Mouse (Mus musculus): ENCODE results near the gene Sertad2.

Sertad2 gene

GRCm38 (mm10) chr11:20680781-20681180 lies 137.7 kb downstream of the Sertad2 start:
- DNase-seq (ENCODE audit: low spot score in 2 of 2): no peak

DNA sequence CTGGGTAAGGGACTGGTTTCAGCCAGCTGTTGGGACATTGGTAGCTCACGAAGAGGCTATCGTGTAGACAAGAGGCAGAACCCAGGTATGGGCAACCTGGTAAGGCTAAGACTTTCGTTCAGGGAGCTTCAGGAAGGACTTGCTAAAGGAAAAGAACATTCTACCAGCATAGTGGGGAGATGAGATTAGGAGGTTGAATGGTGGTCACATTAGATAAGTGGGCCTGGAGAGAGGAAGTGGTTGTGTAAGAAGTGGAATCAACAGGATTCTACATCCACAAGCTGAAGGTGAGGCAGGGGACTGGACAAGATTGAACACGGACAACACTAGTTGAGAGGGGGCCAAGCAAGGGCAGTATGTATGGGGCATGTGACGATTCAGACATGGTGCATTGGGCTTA lies 138.6 kb downstream of the Sertad2 start:
- no peak for DNase-seq (ENCODE audit: low spot score in 2 of 2)

DNA sequence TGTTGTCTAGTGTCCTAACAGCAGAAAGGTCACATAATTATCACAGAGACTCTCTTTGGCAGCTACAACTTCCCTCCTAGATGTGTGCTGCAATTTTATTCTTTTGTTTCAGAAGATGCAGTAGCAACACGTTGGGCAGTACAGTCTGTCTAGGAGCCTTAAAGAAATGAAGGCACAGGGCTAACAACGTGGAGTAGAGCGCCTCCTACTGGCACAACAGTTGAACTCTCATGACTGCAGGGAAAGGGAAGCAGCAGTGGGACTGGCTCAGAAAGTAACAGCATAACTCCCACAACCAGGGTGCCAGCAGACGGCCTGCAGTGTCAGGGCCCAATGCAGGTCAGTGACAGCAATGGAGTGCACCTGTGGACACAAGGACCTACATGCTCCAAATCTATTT lies 147.9 kb downstream of the Sertad2 start:
- peak; percentile 51 to 68 for DNase-seq (ENCODE audit: low spot score in 2 of 2)
